ENCODE assay signal across 9 mouse cellular contexts in genomic region chr3:104431156-104431847, GRCm38 (mm10).
DNase-seq lines count a peak whose midpoint lies in the region; ATAC-seq and TF ChIP-seq lines count a peak whose summit lies in the region.
"Had no signal": no experiment of that assay in that cellular context is flagged by ENCODE, and none has a peak within 500 bp of the region (broad histone marks: within the 10 kb centered on the region; RNA-seq: fewer than 3 reads in every experiment).

No protein-coding gene starts in this region.

- no peaks in the 10 kb centered on the region for H3K36me3 ChIP-seq in hindbrain, embryonic 10.5 days
- no peaks in the 10 kb centered on the region for H3K36me3 ChIP-seq in hindbrain, embryonic 14.5 days (replicated peaks; ENCODE audit: control insufficient read depth, insufficient read depth)
- no peaks in the 10 kb centered on the region for H3K36me3 ChIP-seq in ES-Bruce4 (ENCODE audit: control insufficient read depth, insufficient read depth, low read length, poor library complexity, severe bottlenecking)
- no peaks in the 10 kb centered on the region for H3K36me3 ChIP-seq in heart, embryonic 10.5 days
- H3K36me3 ChIP-seq in liver, postnatal 0 days (replicated peaks; ENCODE audit: insufficient read depth, low read length), result no peaks in the 10 kb centered on the region
- H3K36me3 ChIP-seq: embryonic facial prominence, embryonic 12.5 days had no signal

- peaks cover 25% of the 10 kb centered on the region for H3K4me1 ChIP-seq in hindbrain, embryonic 10.5 days (replicated peaks)
- H3K4me1 ChIP-seq in hindbrain, embryonic 14.5 days (replicated peaks; ENCODE audit: control insufficient read depth, insufficient read depth, low read length), result no peaks in the 10 kb centered on the region
- H3K4me1 ChIP-seq in ES-Bruce4 (ENCODE audit: control insufficient read depth, insufficient read depth, low read length), result peaks cover 11% of the 10 kb centered on the region
- peaks cover 27% of the 10 kb centered on the region for H3K4me1 ChIP-seq in heart, embryonic 10.5 days
- peaks cover 20% of the 10 kb centered on the region for H3K4me1 ChIP-seq in liver, postnatal 0 days (ENCODE audit: insufficient read depth)

- no peak overlapping the region for H3K4me3 ChIP-seq in hindbrain, embryonic 10.5 days
- no peak overlapping the region for H3K4me3 ChIP-seq in hindbrain, embryonic 14.5 days (replicated peaks; ENCODE audit: low read length)
- 0 out of 2 replicates have a peak overlapping the region, but pooled peaks have one; percentile 17 for H3K4me3 ChIP-seq in ES-Bruce4 (ENCODE audit: low read depth, low read length)
- 0 out of 2 replicates have a peak overlapping the region, but pooled peaks have one; percentile 10 for H3K4me3 ChIP-seq in heart, embryonic 10.5 days
- no peak overlapping the region for H3K4me3 ChIP-seq in liver, postnatal 0 days (ENCODE audit: low read depth, low read length)
- H3K4me3 ChIP-seq: embryonic facial prominence, embryonic 12.5 days had no signal

- WGBS in hindbrain, embryonic 10.5 days, result 22% methylated on average over 13 of the region's 14 CpGs
- WGBS in hindbrain, embryonic 14.5 days, result 26% methylated on average over 13 of the region's 14 CpGs
- 9% methylated on average over 13 of the region's 14 CpGs for WGBS in heart, embryonic 10.5 days
- WGBS in liver, postnatal 0 days (ENCODE audit: insufficient replicate concordance), result 20% methylated on average over 13 of the region's 14 CpGs

- no peak for TF ChIP-seq EP300 in ES-Bruce4 (IDR thresholded peaks at IDR 0.05; ENCODE audit: insufficient read depth, low read depth, low read length)
- no peak for TF ChIP-seq EP300 in liver, postnatal 0 days (IDR thresholded peaks at IDR 0.05; ENCODE audit: low read depth)

- no peak for TF ChIP-seq CTCF in ES-Bruce4 (IDR thresholded peaks at IDR 0.05; ENCODE audit: low read depth, low read length)
- no peak for TF ChIP-seq CTCF in liver, postnatal 0 days (IDR thresholded peaks at IDR 0.05; ENCODE audit: low read depth)

- no peak overlapping the region for H3K9ac ChIP-seq in hindbrain, embryonic 14.5 days
- peak overlapping the region; percentile 39; the same call in 1 of the 2 replicates for H3K9ac ChIP-seq in ES-Bruce4 (ENCODE audit: low read depth, poor library complexity, severe bottlenecking)
- H3K9ac ChIP-seq in liver, postnatal 0 days (replicated peaks), result no peak overlapping the region
- H3K9ac ChIP-seq: embryonic facial prominence, embryonic 12.5 days had no signal

- H3K27ac ChIP-seq in hindbrain, embryonic 10.5 days, result peak overlapping the region; percentile 5
- no peak overlapping the region for H3K27ac ChIP-seq in hindbrain, embryonic 14.5 days
- H3K27ac ChIP-seq in ES-Bruce4 (ENCODE audit: insufficient read depth, low read length), result peak overlapping the region; percentile 62
- peak overlapping the region; percentile 63 for H3K27ac ChIP-seq in heart, embryonic 10.5 days
- H3K27ac ChIP-seq in liver, postnatal 0 days (ENCODE audit: low read depth), result peak overlapping the region; percentile 76; the same call in 1 of the 2 replicates
- H3K27ac ChIP-seq: embryonic facial prominence, embryonic 12.5 days had no signal

- no peaks in the 10 kb centered on the region for H3K9me3 ChIP-seq in hindbrain, embryonic 10.5 days
- H3K9me3 ChIP-seq in hindbrain, embryonic 14.5 days (ENCODE audit: control insufficient read depth, low read length), result no peaks in the 10 kb centered on the region
- H3K9me3 ChIP-seq in ES-Bruce4 (replicated peaks; ENCODE audit: control insufficient read depth, insufficient read depth, low read length, poor library complexity, severe bottlenecking), result no peaks in the 10 kb centered on the region
- no peaks in the 10 kb centered on the region for H3K9me3 ChIP-seq in heart, embryonic 10.5 days
- no peaks in the 10 kb centered on the region for H3K9me3 ChIP-seq in liver, postnatal 0 days (ENCODE audit: low read length)
- H3K9me3 ChIP-seq: embryonic facial prominence, embryonic 12.5 days had no signal

- H3K4me2 ChIP-seq in hindbrain, embryonic 14.5 days (replicated peaks), result no peak overlapping the region
- H3K4me2 ChIP-seq in liver, postnatal 0 days (ENCODE audit: low read depth, low read length), result peak overlapping the region; percentile 40
- H3K4me2 ChIP-seq: embryonic facial prominence, embryonic 12.5 days had no signal

- H3K27me3 ChIP-seq in hindbrain, embryonic 10.5 days (ENCODE audit: insufficient read depth, poor library complexity, severe bottlenecking), result no peaks in the 10 kb centered on the region
- H3K27me3 ChIP-seq in hindbrain, embryonic 14.5 days (ENCODE audit: control insufficient read depth, insufficient read depth, low read length), result no peaks in the 10 kb centered on the region
- H3K27me3 ChIP-seq in ES-Bruce4 (ENCODE audit: control insufficient read depth, insufficient read depth, low read length, poor library complexity, severe bottlenecking), result 0 out of 2 replicates have a peak, but pooled peaks cover under 1% of the 10 kb centered on the region
- no peaks in the 10 kb centered on the region for H3K27me3 ChIP-seq in heart, embryonic 10.5 days (ENCODE audit: insufficient read depth, poor library complexity, severe bottlenecking)
- no peaks in the 10 kb centered on the region for H3K27me3 ChIP-seq in liver, postnatal 0 days (ENCODE audit: insufficient read depth, low read length)
- H3K27me3 ChIP-seq: embryonic facial prominence, embryonic 12.5 days had no signal

- no peak for TF ChIP-seq POLR2A in ES-Bruce4 (IDR thresholded peaks at IDR 0.05; ENCODE audit: insufficient read depth, low read length)

- DNase-seq in hindbrain, embryonic 10.5 days (ENCODE audit: low spot score), result peak; percentile 29
- DNase-seq in hindbrain, embryonic 14.5 days (ENCODE audit: low spot score), result no peak
- DNase-seq in heart, embryonic 10.5 days (ENCODE audit: low spot score), result no peak
- no peak for DNase-seq in liver, postnatal 0 days
- no peak for DNase-seq in cerebellum, postnatal 36 days
- no peak for DNase-seq in layer of hippocampus, adult 9-10 months (ENCODE audit: low spot score)
- DNase-seq in urinary bladder, adult 18-20 months (ENCODE audit: low spot score in 2 of 2), result no peak

- ATAC-seq in hindbrain, embryonic 14.5 days (ENCODE audit: low FRiP score), result no peak
- ATAC-seq in liver, postnatal 0 days, result peak; percentile 24; the same call in 1 of the 2 replicates

Comparison
In these comparisons a context has a peak if more than half of its experiments do, and no peak if none do; other contexts are left out.
1. H3K4me3 ChIP-seq: peak in ES-Bruce4 (single experiment) and heart, embryonic 10.5 days (single experiment); none in hindbrain, embryonic 10.5 days (single experiment), hindbrain, embryonic 14.5 days (single experiment) and liver, postnatal 0 days (single experiment).